Mouse (Mus musculus) neural tube, embryonic 10.5 days (tissue): ENCODE results near the gene Mgat2.
"Not testable (repeated sequence)": the region's sequence is repeated elsewhere in the genome, so short reads cannot be mapped to it uniquely, and the experiment has no call there.

ENCODE experiments used
- DNase-seq: peaks from one replicate; pipeline ENCODE4 v3.0.0-alpha.2; 2017; ENCODE audit warnings: low spot score; ENCODE audit errors: extremely low spot score

The Mgat2 gene

GRCm38 (mm10) chr12:69183583-69184308, at the start of gene Mgat2, which contains the start of gene Rpl36al:
Mgat2 (plus strand) TSS chr12:69184157.
Rpl36al (minus strand) TSS chr12:69184083.
- DNase-seq: peak; percentile 95

GRCm38 (mm10) chr12:69139201-69139600, 44.8 kb upstream of the Mgat2 start:
- DNase-seq: no peak

GRCm38 (mm10) chr12:69139841-69140240, 44.1 kb upstream of the Mgat2 start:
- no peak for DNase-seq

GRCm38 (mm10) chr12:69143460-69143859, 40.5 kb upstream of the Mgat2 start:
- DNase-seq: no peak

GRCm38 (mm10) chr12:69147166-69147735, 36.7 kb upstream of the Mgat2 start:
- no peak for DNase-seq

- no peak for DNase-seq
Observed at GRCm38 (mm10) chr12:69150049-69150448, 33.9 kb upstream of the Mgat2 start.

- no peak for DNase-seq
Observed at GRCm38 (mm10) chr12:69155923-69156322, 28.0 kb upstream of the Mgat2 start.

GRCm38 (mm10) chr12:69156436-69156835, 27.5 kb upstream of the Mgat2 start:
- no peak for DNase-seq

GRCm38 (mm10) chr12:69157107-69157506, 26.9 kb upstream of the Mgat2 start:
- DNase-seq: no peak

GRCm38 (mm10) chr12:69158366-69158764, 25.6 kb upstream of the Mgat2 start:
- no peak for DNase-seq

GRCm38 (mm10) chr12:69158765-69159577, 25.0 kb upstream of the Mgat2 start, which contains the start of gene Rps29:
Rps29 (minus strand) TSS chr12:69159186.
- DNase-seq: peak; percentile 99

GRCm38 (mm10) chr12:69159578-69159940, 24.4 kb upstream of the Mgat2 start:
- DNase-seq: no peak

GRCm38 (mm10) chr12:69160677-69161076, 23.3 kb upstream of the Mgat2 start:
- not testable (repeated sequence) for DNase-seq

- not testable (repeated sequence) for DNase-seq
Observed at GRCm38 (mm10) chr12:69163586-69163985, 20.4 kb upstream of the Mgat2 start.

GRCm38 (mm10) chr12:69164904-69165303, 19.1 kb upstream of the Mgat2 start:
- no peak for DNase-seq

GRCm38 (mm10) chr12:69166861-69167581, 16.9 kb upstream of the Mgat2 start:
- DNase-seq: not testable (repeated sequence)

- no peak for DNase-seq
Observed at GRCm38 (mm10) chr12:69167656-69168460, 16.1 kb upstream of the Mgat2 start.

- peak; percentile 91 for DNase-seq
Observed at GRCm38 (mm10) chr12:69168461-69169106, 15.4 kb upstream of the Mgat2 start, which contains the start of gene Lrr1. Lrr1 (plus strand) TSS chr12:69168814.

GRCm38 (mm10) chr12:69171307-69171706, 12.7 kb upstream of the Mgat2 start:
- no peak for DNase-seq

- DNase-seq: no peak
Observed at GRCm38 (mm10) chr12:69175975-69176374, 8.0 kb upstream of the Mgat2 start.
